Mouse (Mus musculus) G1E (cell line): ENCODE measurements around the gene Eefsec. TPM values are rescaled to one million over a fixed set of nuclear protein-coding genes. Genes with fewer than 3 reads are reported as not detected.

Experiments
- ATAC-seq: 2 replicates; pipeline ENCODE4 v1.8.0; 2016; ENCODE audit warnings: mild to moderate bottlenecking; ENCODE audit not compliant: insufficient number of reproducible peaks, poor library complexity, low FRiP score, severe bottlenecking; ENCODE audit errors: extremely low read depth
- DNase-seq: peaks from one replicate; pipeline ENCODE4 v3.0.0; 2012; ENCODE audit warnings: low spot score
- H3K27me3 ChIP-seq: 2 replicates; pipeline ENCODE4 v1.6.1; 2012; ENCODE audit warnings: mild to moderate bottlenecking, low read length, inconsistent platforms; ENCODE audit not compliant: insufficient read depth
- H3K36me3 ChIP-seq: replicated peaks from 2 replicates; pipeline ENCODE3; 2012; ENCODE audit warnings: mild to moderate bottlenecking, inconsistent platforms
- H3K4me1 ChIP-seq: 2 replicates; pipeline ENCODE4 v1.6.1; 2012; ENCODE audit warnings: low read depth, low read length, inconsistent platforms, mixed read lengths; ENCODE audit not compliant: insufficient read depth
- H3K4me3 ChIP-seq: 2 replicates; pipeline ENCODE4 v1.5.1; 2012; ENCODE audit warnings: low read depth, mild to moderate bottlenecking, inconsistent platforms, low read length, moderate library complexity, mixed read lengths
- H3K9me3 ChIP-seq: replicated peaks from 2 replicates; pipeline ENCODE4 v1.6.1; 2012; ENCODE audit warnings: inconsistent platforms
- CTCF ChIP-seq: IDR thresholded peaks from 2 replicates; pipeline ENCODE4 v1.5.1; 2012; ENCODE audit warnings: low read depth, low read length, inconsistent platforms, mixed read lengths
- GATA1 ChIP-seq: IDR thresholded peaks from 2 replicates; pipeline ENCODE4 v1.6.1; 2012; ENCODE audit warnings: borderline replicate concordance, low read length, inconsistent platforms, mixed read lengths
- GATA2 ChIP-seq: IDR thresholded peaks from 2 replicates; pipeline ENCODE4 v1.6.1; 2012; ENCODE audit warnings: low read depth, low read length, inconsistent platforms, borderline replicate concordance
- POLR2AphosphoS5 ChIP-seq: IDR thresholded peaks from 2 replicates; pipeline ENCODE4 v1.6.1; 2012; ENCODE audit warnings: low read depth, low read length, inconsistent platforms; ENCODE audit not compliant: insufficient replicate concordance
- TAL1 ChIP-seq: conservative IDR thresholded peaks from 2 replicates; pipeline ENCODE4 v1.6.1; 2012; ENCODE audit warnings: low read depth, low read length, inconsistent platforms, mixed read lengths
- polyA plus RNA-seq: library from polyadenylated mRNA; stranded (reverse); fragments of >175 nt; gene quantifications from 2 replicates; pipeline ENCODE4 v1.2.3, GENCODE M21; 2012
- total RNA-seq, 2 experiments: library from RNA; stranded (forward) in 1 of 2; stranded (reverse) in 1 of 2; fragments of 200-1000 nt in 1 of 2; fragments of >200 nt in 1 of 2; fragmentation: Nextera tagmentation in 1 of 2; gene quantifications; 2 replicates each; pipeline ENCODE4 v1.2.3; 2014 to 2017

Eefsec gene
- total RNA-seq (2014; fragmentation: Nextera tagmentation) (38.4 and 50.6 TPM in 2 replicates), total RNA-seq (2017) (12.3 and 15.0 TPM in 2 replicates), polyA plus RNA-seq (24.7 and 25.8 TPM in 2 replicates)

DNA sequence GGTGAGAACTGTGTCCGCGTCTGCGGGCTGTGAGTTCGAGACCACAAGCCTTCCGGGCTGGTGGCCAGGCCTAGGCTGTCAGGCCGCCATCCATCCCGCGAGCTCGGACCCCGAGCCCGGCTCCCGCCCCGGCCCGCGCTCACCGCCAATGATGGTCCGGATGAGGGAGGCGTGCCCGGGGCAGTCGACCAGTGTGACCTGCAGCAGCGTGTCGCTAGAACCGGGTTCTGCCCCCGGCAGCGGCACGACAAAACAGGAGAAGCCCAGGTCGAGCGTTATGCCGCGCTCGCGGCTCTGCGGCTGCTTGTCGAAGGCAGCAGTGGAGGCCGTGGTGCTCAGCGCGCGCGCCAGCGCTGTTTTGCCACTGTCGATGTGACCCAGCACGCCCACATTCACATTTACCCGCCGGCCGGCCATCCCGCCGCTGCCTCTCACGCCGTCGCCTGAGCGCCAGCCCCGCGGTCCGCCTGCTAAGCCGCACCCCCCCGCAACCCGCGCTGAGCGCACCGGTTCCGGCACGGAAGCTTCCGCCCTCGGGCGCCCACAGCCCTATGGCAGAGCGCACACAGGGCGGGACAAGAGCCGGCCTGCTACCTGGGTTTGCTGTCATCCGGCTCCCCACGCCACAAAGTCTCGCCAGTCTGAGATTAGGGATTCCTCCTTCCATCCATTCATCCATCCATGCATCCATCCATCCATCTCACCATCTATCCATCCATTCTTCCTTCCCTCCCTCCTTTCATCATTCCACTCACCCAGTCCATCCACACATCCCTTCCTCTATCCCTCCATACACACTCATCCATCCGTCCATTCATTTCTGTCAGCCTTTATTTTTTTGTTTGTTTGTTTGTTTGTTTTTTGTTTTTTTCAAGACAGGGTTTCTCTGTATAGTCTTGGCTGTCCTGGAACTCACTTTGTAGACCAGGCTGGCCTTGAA, at the start of gene Eefsec:
Gene Eefsec (minus strand): TSS at position 477 of the 940 bp plus-strand sequence.
- Histone ChIP-seq H3K27me3 (peaks cover 30% of the 10 kb centered on the region), H3K4me3 (peak within 1 kb of the TSS; percentile 93), H3K9me3 (no peaks in the 10 kb centered on the region), H3K4me1 (peaks cover 35% of the 10 kb centered on the region), H3K36me3 (peaks cover 33% of the 10 kb centered on the region)
- TF ChIP-seq GATA2 = no peak
- TF ChIP-seq GATA1 = no peak
- no peak for TF ChIP-seq TAL1
- TF ChIP-seq POLR2AphosphoS5 = no peak
- TF ChIP-seq CTCF = no peak
- peak; percentile 80 for DNase-seq
- ATAC-seq = peak; percentile 40; the same call in 1 of the 2 replicates

DNA sequence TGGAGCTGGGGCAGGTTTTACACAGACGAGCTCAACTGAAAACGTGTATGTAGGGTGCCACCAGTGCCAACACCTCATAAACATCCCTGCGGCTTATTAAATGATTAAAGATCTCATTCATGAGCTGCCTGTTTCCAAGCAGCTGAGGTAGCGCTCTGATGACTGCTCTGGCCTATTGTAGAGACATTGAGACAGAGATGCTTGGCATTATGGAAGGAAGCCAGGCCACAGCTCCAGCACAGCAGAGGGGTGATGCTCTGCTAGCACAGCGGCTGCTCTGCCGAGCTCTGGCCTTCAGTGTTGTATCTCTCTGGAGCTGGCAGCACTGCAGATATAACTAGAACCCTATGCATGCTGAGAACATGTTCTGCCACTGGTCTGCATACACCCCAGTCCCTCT, 47.4 kb upstream of the Eefsec start:
- Histone ChIP-seq H3K9me3 (no peaks in the 10 kb centered on the region), H3K36me3 (peaks cover 86% of the 10 kb centered on the region), H3K4me1 (peaks cover 5% of the 10 kb centered on the region), H3K4me3 (no peak overlapping the region), H3K27me3 (no peaks in the 10 kb centered on the region)
- no peak for ATAC-seq
- DNase-seq = no peak
- TF ChIP-seq TAL1 = no peak
- TF ChIP-seq GATA1 = no peak
- TF ChIP-seq CTCF = no peak
- no peak for TF ChIP-seq POLR2AphosphoS5
- TF ChIP-seq GATA2 = no peak

DNA sequence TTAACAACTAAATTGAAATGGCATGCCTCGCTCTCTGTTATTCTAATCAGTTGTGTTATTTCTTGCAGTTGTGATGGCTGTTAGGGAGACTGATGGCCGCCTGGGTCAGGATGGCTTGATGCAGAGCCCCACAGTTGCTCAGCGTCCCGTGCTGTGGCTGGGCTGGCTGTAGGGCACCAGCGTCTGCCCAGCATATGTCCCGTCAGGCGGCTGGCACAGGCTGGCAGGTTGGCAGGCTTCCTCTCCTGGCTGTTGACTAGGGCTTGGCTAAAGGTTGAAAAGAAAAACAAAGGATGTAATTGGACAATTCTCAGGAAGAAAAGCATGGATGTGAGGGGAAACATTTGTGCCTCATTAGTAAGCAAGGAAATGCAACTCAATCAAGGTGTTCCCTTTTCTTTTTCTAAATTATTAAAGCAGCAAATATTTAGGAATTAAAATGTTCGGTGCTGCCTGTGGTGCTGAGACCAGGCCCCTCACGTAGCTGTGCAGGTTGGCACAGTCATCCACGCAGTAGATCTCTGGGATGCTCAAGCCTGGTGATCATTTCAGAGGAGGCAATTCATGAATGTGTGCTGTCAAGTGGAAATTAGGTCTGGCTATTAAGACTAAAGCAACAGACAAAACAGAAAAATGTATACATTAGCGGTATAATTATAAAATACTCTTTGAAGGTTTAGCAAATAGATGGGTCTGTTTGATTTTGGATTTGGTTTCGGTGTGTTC, 44.5 kb upstream of the Eefsec start:
- ATAC-seq (no peak), DNase-seq (no peak)
- H3K27me3 ChIP-seq = no peaks in the 10 kb centered on the region
- no peaks in the 10 kb centered on the region for H3K9me3 ChIP-seq
- 0 out of 2 replicates have a peak, but pooled peaks cover 2% of the 10 kb centered on the region for H3K4me1 ChIP-seq
- peaks cover 88% of the 10 kb centered on the region for H3K36me3 ChIP-seq
- TF ChIP-seq GATA2 = no peak
- TF ChIP-seq POLR2AphosphoS5 = no peak
- TF ChIP-seq TAL1 = no peak
- no peak for TF ChIP-seq GATA1
- TF ChIP-seq CTCF = no peak
- H3K4me3 ChIP-seq = no peak overlapping the region

DNA sequence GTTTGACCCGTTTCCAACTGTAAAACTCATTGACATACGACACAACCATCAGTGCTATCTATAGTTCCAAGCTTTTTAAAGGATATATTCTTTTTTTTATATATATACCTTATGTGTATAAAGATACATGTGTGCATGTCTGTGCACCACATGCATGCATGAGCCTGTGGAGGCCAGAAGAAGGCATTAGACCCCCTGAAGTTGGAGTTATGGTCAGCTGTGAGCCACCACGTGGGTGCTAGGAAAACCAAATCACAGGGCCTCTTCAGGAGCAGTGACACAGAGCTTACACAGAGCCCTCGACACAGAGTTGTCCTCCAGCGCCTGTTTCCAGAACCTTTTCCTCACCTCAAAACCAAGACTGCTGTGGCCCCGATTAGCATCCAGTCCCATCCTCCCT, 43.5 kb upstream of the Eefsec start:
- Histone ChIP-seq H3K9me3 (no peaks in the 10 kb centered on the region), H3K27me3 (no peaks in the 10 kb centered on the region), H3K36me3 (peaks cover 92% of the 10 kb centered on the region), H3K4me3 (no peak overlapping the region), H3K4me1 (0 out of 2 replicates have a peak, but pooled peaks cover 2% of the 10 kb centered on the region)
- TF ChIP-seq POLR2AphosphoS5 (no peak), GATA1 (no peak), TAL1 (no peak), GATA2 (no peak), CTCF (no peak)
- DNase-seq (no peak), ATAC-seq (no peak)

GRCm38 (mm10) chr6:88489026-88489425, 42.7 kb upstream of the Eefsec start:
- Histone ChIP-seq H3K27me3 (no peaks in the 10 kb centered on the region), H3K4me3 (no peak overlapping the region), H3K9me3 (no peaks in the 10 kb centered on the region), H3K36me3 (peaks cover 97% of the 10 kb centered on the region), H3K4me1 (0 out of 2 replicates have a peak, but pooled peaks cover 2% of the 10 kb centered on the region)
- DNase-seq (no peak), ATAC-seq (no peak)
- TF ChIP-seq GATA2 (no peak), POLR2AphosphoS5 (no peak), CTCF (no peak), TAL1 (no peak), GATA1 (no peak)
